Mouse (Mus musculus): ENCODE measurements around the gene Pax7.
A peak's percentile ranks its signal among the peaks of the same experiment; 100 is the strongest.

Pax7 gene

DNA sequence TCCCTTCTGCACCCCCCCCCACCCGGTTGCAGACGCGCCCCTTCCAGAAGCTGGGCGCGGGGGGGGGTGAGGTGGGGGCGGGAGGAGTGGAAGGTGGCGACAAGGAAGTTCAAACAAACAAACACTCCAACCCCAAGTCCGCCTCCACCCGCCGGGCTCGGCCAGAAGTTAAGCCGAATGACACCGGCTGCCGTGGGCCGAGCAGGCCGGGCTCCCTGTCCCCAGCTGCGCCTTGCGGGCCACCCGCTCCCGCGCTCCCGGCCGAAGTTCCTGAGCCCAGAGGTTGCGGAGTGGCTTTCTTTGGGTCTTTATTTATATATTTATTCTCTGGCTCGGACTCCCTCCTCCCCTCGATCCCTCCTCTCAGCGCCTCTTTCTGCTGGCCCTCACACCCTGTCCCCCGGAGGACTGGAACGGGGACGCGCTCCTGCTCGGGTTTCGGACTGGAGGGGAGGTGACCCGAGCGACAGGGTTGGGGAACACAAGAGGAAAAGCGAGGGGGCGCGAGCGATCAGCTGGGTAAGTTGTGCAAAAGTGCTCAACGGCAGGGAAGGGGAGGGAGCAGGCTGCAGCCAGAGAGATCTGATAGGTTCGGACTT is at the start of gene Pax7:
Gene Pax7 (minus strand): TSS at position 493 of the 599 bp plus-strand sequence.
- DNase-seq (ENCODE audit: low read depth), result no peak

DNA sequence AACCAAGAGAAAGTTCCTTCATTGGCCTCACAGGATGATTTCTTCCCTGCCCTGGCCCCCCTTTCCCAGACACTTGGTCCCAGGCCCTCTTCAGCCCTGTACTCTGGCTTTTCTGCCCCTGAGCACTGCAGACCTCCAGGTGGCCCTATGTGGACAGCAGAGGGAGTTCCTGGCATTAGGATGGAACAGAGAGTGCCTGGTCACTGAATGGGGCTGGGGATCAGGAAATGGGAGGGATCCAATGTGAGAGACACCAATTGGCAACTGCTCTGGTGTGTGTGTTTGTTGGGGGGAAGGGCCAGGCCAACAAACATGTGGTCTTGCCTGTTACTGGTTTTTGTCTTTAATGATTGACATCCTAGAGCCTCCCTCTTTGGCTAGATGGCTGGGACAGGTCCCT is 48.5 kb upstream of the Pax7 start:
- no peak for DNase-seq (ENCODE audit: low read depth)

DNA sequence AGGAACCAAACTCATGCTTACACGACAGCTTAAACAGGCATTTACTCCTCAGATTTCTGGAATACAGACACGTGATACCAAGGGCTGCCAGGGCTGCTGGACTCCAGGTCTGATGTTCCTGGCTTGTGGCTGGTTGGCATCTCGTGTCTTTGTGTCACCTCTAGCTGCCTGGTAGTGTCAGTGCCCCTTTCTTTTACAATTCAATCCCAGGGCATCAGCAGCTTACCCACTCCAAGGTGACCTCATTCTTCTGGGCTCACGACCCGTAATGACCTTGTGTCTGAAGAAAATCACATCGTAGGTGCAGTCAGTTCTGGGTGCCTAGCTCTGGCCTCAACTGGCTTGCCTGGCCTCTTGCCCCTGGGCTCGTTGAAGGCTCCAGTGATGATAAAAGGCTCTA is 46.0 kb upstream of the Pax7 start:
- no peak for DNase-seq (ENCODE audit: low read depth)

DNA sequence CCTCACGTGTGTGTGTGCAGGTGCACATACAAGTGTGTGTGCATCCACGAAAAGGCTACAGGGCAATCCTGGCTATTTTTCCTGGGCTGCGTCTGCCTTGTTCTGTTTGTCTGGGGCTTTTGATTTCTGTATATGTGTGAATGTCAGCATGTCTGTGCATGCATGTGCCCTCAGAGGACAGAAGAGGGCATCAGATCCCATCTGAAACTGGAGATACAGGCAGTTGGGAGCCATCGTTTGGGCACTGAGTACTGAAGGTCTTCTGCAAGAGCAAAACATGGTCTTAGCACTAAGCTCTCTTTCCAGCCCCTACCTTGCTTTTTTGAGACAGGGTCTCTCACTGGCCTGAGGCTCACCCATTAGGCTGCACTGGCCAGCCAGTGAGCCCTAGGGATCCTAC is 45.1 kb upstream of the Pax7 start:
- DNase-seq (ENCODE audit: low read depth), result no peak

DNA sequence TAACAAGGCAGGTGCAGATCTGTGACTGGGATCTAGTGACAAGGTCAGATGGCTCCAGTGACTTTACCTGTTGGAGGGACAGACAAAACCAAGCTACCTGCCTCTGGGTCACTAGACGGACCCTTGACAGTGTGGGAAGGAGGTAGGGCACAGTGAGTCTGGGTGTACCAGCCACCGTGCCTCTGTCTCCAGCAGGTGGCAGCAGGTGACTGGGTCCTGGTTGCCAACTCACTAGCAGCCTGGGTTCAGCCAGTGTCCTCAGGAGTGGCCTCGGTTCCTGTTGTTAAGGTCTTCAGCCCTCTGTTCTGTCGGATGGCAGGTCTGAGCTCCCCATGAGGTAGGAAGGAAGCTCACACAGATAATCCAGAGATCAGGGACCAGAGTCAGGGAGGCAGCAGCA is 43.9 kb upstream of the Pax7 start:
- DNase-seq (ENCODE audit: low read depth), result no peak

DNA sequence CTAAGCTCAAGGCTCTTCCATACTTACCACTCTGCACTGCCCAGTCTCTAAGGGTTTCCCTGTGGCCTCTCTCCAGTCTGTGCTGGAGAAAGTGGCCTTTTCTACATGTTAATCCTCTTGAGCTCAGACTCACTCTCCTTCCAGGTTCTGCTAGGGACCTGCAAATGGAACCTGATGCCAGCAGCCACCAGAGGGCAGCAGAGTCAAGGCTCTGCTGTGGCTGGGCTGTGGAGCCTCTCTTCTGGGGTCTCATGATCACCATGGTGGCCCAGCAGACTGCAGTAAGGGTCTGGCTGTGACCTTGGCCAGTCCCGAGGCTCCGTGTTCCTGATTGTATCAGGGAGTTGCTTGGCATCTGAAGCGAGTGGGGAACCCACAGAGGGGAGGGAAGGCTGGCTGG is 39.3 kb upstream of the Pax7 start:
- DNase-seq (ENCODE audit: low read depth), result peak; percentile 6

DNA sequence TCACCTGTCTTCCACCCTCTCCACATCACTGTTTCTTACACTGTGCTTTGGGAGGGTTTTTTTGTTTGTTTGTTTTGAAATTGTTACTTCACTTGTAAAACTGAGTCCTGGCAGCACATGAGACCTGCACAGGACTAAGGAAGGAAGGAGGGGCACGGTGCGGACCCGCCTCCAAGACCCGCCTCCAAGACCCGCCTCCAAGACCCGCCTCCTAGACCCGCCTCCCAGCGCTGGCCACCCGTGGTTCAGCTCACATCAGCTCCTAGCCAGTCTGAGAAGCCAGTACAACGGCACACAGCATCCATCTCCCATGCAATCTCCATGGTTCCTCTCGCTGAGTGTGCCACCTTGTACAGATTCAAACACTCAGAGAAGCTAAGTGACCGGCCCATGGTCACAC is 38.4 kb upstream of the Pax7 start:
- no peak for DNase-seq (ENCODE audit: low read depth)

DNA sequence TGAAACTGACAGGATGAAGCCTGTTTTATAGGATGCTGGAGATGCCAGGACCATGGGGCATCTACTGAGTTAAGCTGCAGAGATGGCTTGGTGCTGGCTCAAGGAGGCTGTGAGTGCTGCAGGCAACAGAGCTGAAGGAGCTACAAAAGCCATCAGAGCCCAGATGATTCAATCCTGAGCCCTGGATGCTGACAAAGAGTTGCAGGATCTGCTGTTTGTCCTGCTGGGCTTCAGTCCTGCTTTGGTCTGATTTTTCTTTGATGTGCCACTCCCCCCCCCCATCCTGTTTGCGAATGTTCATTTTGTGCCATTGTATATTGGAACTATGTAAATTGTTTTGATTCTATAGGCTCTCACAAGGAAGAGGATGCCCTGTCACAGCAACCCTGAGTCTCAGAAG is 29.9 kb upstream of the Pax7 start:
- DNase-seq (ENCODE audit: low read depth), result no peak

DNA sequence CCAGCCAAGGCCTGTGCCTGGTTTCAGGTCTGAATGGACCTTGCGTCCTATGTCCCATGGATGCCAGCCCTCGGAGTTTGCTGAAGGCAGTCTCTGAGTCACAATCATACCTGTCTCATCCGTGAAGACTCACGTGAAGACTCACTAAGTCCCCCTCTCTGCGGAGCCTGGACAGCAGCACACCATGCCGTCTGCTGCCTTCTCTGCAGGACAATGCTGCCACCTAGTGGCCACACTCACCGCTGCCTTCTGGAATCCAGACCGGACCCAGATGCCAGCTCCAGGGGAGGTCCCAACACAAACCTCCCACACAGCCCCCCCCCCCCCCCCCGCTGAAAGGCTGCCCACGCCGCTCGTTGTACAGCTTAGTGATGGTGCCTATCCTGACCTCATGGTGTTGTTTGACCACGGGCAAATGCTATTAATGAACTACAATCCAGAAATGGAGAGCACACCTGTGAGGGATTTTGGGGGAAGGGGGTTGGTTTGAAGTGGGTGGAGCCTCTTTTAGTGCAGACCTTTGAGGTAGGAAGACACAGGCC is 25.4 kb upstream of the Pax7 start:
- DNase-seq (ENCODE audit: low read depth), result peak; percentile 32

DNA sequence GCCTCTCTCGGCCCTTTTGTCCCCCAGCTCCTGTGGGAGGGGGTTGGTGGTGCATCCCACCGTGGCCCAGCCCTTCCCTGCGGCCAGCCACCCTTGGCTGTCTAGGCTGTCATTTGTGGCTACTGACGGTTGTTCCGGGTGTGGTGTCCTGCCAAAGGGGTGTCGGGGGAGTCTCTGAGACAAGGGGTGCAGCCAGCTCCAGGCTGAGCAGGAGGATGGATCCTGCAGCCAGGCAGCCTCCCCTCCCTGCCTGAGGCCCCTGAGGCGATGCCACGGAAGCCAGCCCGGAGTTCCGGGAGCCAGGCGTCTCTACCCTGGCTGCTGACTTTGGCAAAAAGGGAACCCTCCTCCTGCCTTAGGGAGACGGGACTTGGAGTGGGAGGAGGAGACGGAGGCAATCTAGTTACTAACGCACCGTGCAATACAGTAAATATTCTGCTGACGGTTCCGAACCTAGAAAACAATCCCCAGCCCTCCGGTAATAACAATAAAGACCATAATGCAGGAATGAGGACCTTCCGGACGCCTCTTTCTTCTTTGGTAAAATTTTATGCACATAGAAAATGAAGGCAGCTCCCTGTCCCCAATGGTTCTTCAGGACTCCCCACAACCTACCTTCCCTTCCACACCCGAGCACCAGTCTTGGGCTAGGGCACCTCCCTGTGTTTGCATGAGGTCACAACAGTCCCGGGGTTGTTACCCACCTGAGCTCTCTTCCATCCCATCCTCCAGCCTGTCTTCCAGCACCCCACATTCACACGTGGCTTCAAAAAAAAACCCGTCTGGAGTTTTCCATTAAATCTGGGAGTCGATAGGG is 19.1 kb upstream of the Pax7 start:
- no peak for DNase-seq (ENCODE audit: low read depth)

DNA sequence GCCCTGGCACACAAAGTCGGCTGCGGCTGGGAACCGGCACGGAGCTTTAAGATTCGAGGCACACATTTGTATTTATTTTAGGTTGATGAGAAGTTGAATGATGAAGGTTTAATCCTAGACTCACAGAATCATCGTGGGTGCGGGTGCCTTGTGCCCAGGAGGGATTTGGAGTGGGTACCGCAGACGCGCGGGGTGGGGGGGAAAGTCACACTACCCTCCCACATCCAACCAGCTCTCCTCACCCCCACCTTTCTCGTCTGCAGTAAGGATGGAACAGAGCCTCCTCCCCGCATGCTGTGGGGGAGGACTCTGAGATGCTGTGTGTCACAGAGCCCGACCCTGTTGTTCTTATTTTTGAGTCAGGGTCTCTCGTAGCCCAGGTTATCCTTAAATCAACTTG is 18.1 kb upstream of the Pax7 start:
- DNase-seq (ENCODE audit: low read depth), result no peak

DNA sequence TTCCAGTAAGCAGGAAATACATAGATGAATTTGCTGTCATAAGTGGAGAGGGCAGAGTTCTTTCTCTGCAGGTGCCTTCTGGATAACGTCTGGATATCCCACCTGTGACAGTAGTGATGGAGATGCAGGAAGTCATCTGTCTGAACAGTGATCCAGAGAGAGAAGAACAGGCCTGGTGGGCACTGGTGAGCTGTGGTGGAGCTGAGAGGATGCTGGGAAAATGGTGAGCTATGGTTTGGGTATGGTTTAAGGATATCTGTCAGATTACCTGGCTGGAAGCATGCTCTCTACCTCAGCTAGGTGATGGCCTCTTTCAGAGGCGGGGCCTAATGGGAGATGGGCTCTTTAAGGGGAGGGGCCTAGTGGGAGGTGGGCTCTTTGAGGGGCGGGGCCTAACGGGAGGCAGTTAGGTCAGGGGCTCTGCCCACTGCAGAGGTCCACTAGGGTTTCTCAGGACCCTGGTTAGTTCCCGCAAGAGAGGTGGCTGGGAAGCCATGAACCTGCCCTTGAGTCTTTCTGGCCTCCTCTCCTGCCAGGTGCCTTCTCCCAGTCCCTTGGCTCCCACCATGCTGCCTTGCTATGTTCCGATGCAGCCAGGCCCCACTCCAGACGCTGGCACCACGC is 17.3 kb upstream of the Pax7 start:
- DNase-seq (ENCODE audit: low read depth), result no peak

DNA sequence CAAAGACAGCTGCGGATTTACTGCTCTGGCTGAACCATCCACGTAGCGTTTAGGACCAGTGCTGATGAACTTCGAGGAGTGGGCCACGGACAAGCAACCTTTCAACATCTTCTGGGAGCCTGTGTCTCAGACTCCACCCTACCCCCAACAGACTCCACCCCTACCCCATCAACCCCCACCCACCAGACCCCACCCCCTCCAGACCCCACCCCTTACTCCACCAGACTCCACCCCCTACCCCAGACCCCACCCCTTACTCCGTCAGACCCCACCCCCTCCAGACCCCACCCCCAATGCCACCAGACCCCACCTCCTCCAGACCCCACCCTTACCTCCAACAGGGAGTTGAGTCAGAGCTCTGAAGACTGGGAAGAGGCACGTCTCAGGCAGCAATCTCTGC is 10.1 kb upstream of the Pax7 start:
- no peak for DNase-seq (ENCODE audit: low read depth)

DNA sequence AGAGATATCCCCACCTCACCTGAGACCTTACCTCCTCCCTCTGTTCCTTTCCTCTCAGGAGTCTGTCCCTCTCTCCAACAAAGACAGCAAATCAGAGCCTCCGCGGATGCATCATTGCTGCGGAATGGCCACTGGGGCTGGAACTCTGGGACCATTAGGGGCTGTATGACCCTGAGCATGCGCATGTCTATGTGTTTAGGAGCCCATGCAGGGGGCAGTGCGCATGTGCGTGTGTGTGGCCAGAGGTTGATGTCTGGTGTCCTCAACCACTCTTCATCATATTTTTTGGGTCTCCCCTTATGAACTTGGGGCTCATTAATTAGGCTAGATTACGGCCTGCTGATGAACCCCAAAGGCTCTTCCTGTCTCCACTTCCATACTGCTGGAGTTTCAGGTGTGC is 9.6 kb upstream of the Pax7 start:
- DNase-seq (ENCODE audit: low read depth), result no peak

DNA sequence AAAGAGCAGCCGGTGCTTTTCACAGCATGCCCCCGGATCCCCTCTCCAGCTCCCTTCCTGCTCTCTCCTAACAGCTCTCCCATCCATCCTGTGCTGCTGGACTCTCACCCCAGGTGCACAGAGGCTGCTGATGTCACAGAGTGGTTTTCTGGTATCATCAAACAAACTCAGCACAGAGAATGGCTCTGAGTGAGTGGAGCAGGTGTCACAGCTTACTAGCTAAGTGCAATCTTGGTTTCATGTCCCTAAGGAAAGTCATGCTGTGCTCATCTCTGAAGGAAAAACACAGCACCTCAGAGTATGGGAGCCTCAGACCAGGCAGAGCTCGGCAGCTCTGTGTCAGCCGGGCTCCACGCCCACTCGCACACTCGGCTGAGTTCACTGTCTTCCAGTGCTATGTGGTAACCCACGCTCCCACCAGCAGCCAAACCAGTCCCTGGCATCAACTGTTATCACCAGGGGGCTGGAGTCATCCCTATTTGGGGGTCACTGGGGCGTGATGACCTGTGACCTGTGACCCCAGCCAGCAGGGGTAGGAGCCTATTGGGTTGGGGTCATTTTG is 7.7 kb upstream of the Pax7 start:
- DNase-seq (ENCODE audit: low read depth), result no peak

DNA sequence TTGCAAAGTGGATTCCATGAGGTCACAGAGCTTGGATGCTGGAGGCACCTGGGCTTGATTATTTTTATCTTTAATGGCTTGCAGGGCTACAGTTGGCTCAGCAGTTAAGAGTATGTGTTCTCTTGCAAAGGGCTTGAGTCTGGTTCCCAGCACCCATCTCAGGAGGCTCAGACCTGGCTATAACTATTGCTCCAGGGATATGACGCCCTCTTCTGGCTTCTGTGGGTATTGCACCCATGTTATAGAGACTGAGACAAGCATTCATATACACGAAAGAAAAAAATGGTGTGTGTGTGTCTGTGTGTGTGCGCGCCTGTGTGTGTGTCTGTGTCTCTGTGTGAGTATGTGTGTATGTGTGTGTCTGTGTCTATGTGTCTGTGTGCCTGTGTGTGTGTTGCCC is 7.1 kb upstream of the Pax7 start:
- no peak for DNase-seq (ENCODE audit: low read depth)

DNA sequence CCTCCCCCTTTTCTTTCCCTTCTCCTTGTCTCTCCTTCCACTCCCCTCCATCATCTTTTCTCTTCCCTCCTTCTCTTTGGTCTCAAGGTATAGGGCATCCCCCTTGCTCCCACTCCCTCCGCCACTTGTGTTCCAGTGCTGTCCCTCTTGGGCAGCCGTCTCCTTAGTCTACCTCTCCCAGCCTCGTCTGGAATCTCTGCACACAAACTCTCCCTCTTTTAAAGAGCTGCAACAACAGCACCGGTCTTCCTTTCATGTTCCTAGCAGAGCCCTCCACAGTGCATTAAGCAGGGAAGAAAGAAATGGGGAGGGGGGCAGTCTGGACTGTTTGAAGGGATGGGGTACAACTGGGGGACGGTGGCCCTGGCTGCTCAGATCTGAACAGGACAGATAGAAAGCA is 3.4 kb upstream of the Pax7 start:
- DNase-seq (ENCODE audit: low read depth), result no peak

DNA sequence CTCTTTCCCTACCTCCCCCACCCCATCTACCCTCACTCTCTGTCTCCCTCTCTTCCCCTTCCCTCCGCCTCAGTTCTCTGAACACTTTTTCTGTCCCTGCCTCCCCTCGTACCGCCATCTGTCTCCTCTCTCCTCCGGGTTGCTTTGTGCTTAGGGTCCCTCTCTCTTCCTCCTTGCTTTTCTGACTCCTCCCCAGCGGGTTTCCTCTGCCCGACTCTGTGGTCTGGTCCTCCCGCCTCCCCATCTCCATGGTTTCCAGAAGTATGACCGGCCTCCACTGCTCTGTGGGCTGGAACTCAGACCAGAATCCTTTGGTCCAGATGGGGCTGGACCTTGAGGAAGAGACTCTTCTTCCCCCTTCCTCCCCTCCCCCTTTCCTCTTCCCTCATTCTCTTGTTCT is 2.9 kb upstream of the Pax7 start:
- no peak for DNase-seq (ENCODE audit: low read depth)

DNA sequence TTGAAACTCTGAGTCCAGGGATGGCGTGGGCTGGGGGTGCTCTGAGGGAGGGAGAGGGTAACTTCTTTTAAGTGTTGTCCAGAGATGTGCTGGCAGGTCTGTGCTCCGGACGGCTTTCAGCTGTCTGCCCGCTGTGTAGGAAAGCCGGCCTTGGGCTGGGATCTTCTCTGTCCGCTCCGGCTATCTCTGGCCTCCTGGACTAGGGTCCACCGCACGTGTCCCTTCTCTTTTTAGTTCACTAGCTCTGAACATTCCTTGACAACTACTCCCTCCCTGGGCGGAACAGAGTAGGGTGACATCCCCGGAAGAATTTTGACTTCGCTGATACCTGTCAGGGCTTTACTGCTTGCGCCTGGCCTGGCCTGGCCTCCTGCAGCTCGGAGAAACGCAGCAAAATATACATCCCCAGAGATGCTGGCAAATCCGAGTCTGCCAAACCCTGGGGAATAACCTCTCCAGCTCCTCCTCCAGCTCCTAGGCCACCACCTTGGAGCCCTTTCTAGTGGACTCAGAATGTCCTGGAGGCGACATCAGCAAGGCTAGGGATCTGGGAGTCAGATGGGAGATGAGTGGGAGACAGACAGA is 581 bp upstream of the Pax7 start:
- DNase-seq (ENCODE audit: low read depth), result no peak

DNA sequence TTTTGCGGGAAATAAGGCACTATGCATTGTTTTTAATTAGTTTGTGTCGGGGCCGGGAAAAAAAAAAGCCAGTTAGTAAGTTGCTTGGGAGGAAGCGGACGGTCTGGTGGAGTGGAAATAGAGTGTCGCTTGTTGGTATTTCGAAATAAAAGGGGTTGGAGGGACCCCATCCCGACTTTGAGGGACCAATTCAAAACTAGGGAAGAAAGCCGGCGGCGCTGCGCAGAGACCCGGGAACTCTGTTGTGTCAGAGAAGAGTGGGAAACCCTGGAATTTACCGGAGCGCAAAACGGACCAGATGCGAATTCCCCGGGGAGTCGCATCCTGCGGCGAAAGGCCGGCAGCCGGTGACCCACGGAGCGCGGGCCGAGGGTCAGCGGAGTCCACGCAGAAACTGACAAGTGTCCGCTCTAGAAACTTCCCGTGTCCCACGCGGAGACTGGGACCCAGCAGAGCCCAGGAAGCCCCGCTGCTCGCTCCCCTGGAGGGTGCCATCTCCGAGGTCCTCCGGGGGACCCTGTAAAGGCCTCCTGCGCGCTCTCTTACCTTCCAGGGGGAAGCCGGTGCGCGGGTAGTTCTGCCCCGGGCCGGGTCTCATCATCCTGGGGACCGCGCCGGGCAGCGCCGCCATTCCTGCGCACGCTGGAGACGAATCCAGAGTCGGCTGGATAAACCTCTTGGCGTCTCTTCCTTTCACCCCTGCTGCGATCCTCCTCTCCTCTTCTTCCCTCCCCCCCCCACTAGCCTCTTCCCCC is 870 bp downstream of the Pax7 start:
- DNase-seq (ENCODE audit: low read depth), result no peak

DNA sequence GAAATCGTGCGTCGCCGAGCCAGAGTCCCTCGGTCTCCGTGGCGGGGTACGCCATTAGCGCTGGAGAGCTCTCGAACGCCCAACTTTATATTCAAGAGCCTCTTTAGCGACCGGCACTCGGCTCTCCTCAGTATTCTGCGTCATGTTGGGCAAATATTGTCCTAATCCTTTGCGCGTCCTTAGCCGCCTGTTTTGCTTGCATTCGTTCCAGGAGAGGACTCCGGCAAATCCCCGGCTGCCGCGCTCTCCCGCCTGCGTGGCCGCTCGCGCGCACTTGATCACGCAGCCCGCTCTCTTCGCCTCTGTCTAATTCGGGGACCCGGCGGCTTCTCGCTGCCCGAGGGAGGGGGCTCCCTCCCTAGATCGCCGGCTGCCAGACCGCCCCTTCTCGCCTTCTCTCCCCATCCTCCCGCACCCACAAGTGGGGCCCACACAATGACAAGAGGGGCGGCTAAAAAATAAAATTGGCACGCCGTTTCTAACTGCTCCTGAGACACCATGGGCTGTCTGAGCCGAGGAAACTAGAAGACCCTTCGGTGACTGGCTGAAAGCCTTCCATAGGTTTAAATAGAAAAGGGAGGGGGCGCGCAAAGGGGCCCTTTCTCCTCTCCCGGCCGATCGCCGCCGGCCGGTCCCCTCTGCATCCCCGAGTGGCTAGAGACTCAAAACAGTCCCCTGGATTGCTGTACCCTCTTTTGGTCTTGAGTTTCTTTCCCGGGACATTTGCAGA is 1.7 kb downstream of the Pax7 start:
- DNase-seq (ENCODE audit: low read depth), result no peak
